Mouse (Mus musculus) embryonic facial prominence, embryonic 10.5 days (tissue): ENCODE results near the gene Sec62. TPM values are rescaled to one million over a fixed set of nuclear protein-coding genes. Genes with fewer than 3 reads are reported as not detected.

Experiments
- DNase-seq: peaks from one replicate; pipeline ENCODE4 v3.0.0-alpha.2; 2017; ENCODE audit warnings: low spot score
- H3K27ac ChIP-seq: fragments of 300-500 bp; sonication (generic); replicated peaks from 2 replicates; pipeline ENCODE4 v1.5.1; 2016; ENCODE audit warnings: mild to moderate bottlenecking
- H3K27me3 ChIP-seq: fragments of 300-500 bp; sonication (generic); replicated peaks from 2 replicates; pipeline ENCODE4 v1.6.1; 2016; ENCODE audit warnings: low read depth, mild to moderate bottlenecking; ENCODE audit not compliant: poor library complexity, severe bottlenecking
- H3K36me3 ChIP-seq: fragments of 300-500 bp; sonication (generic); replicated peaks from 2 replicates; pipeline ENCODE4 v1.6.1; 2016; ENCODE audit warnings: mild to moderate bottlenecking, moderate library complexity
- H3K4me1 ChIP-seq: fragments of 300-500 bp; sonication (generic); 2 replicates; pipeline ENCODE4 v1.6.1; 2016
- H3K4me3 ChIP-seq: fragments of 300-500 bp; sonication (generic); 2 replicates; pipeline ENCODE4 v1.5.1; 2016; ENCODE audit warnings: mild to moderate bottlenecking, moderate library complexity
- H3K9me3 ChIP-seq: fragments of 300-500 bp; sonication (generic); 2 replicates; pipeline ENCODE4 v1.6.1; 2016; ENCODE audit warnings: mild to moderate bottlenecking
- WGBS: fragments of 180-500 bp; shearing (Covaris S2); methylation state at CpG from one replicate; pipeline ENCODE4 v1.1.7; 2016; 5-methylcytosine and 5-hydroxymethylcytosine counted together
- polyA plus RNA-seq: library from polyadenylated mRNA; unstranded; fragments of >200 nt; fragmentation: Nextera tagmentation; extraction: Ambion mirVana; gene quantifications from 2 replicates; pipeline ENCODE4 v1.2.1, GENCODE M21; 2016

Sec62 gene
- 44.8 and 58.1 TPM in 2 replicates for polyA plus RNA-seq

- Histone ChIP-seq H3K9me3 (no peaks in the 10 kb centered on the region), H3K27me3 (no peaks in the 10 kb centered on the region), H3K27ac (peak within 1 kb of the TSS; percentile 99), H3K4me1 (peaks cover 16% of the 10 kb centered on the region), H3K36me3 (0 out of 2 replicates have a peak, but pooled peaks cover 2% of the 10 kb centered on the region), H3K4me3 (peak within 1 kb of the TSS; percentile 90)
- under 1% methylated on average over 62 of the region's 62 CpGs for WGBS
- DNase-seq = peak; percentile 95
Observed at GRCm38 (mm10) chr3:30792737-30793402, at the start of gene Sec62. Gene Sec62 (plus strand): TSS chr3:30792875.

- Histone ChIP-seq H3K27me3 (no peaks in the 10 kb centered on the region), H3K36me3 (no peaks in the 10 kb centered on the region), H3K27ac (no peak overlapping the region), H3K4me1 (no peaks in the 10 kb centered on the region), H3K9me3 (peaks cover 3% of the 10 kb centered on the region; the same call in 1 of the 2 replicates), H3K4me3 (no peak overlapping the region)
- no peak for DNase-seq
- 90% methylated on average over 7 of the region's 7 CpGs for WGBS
Observed at GRCm38 (mm10) chr3:30742891-30743290, 49.8 kb upstream of the Sec62 start.

- Histone ChIP-seq H3K9me3 (peaks cover 3% of the 10 kb centered on the region; the same call in 1 of the 2 replicates), H3K4me1 (no peaks in the 10 kb centered on the region), H3K4me3 (no peak within 1 kb of the TSS), H3K27ac (no peak within 1 kb of the TSS), H3K27me3 (no peaks in the 10 kb centered on the region), H3K36me3 (no peaks in the 10 kb centered on the region)
- WGBS = 76% methylated on average over 7 of the region's 7 CpGs
- DNase-seq = no peak
Observed at GRCm38 (mm10) chr3:30746006-30746405, 46.7 kb upstream of the Sec62 start, which contains the start of gene Samd7. Gene Samd7 (plus strand): TSS chr3:30746293.

GRCm38 (mm10) chr3:30748316-30748715 is 44.4 kb upstream of the Sec62 start:
- DNase-seq = no peak
- Histone ChIP-seq H3K36me3 (no peaks in the 10 kb centered on the region), H3K4me3 (no peak overlapping the region), H3K9me3 (peaks cover 3% of the 10 kb centered on the region; the same call in 1 of the 2 replicates), H3K4me1 (no peaks in the 10 kb centered on the region), H3K27me3 (no peaks in the 10 kb centered on the region), H3K27ac (no peak overlapping the region)
- 90% methylated on average over 9 of the region's 9 CpGs for WGBS

- WGBS = 96% methylated on average over 4 of the region's 4 CpGs
- Histone ChIP-seq H3K27ac (no peak overlapping the region), H3K4me3 (no peak overlapping the region), H3K9me3 (no peaks in the 10 kb centered on the region), H3K36me3 (no peaks in the 10 kb centered on the region), H3K4me1 (no peaks in the 10 kb centered on the region), H3K27me3 (no peaks in the 10 kb centered on the region)
- DNase-seq = no peak
Observed at GRCm38 (mm10) chr3:30754696-30755095, 38.0 kb upstream of the Sec62 start.

- Histone ChIP-seq H3K27me3 (no peaks in the 10 kb centered on the region), H3K9me3 (no peaks in the 10 kb centered on the region), H3K27ac (no peak overlapping the region), H3K36me3 (no peaks in the 10 kb centered on the region), H3K4me3 (no peak overlapping the region), H3K4me1 (no peaks in the 10 kb centered on the region)
- no peak for DNase-seq
- WGBS = 85% methylated on average over 4 of the region's 4 CpGs
Observed at GRCm38 (mm10) chr3:30764877-30765276, 27.8 kb upstream of the Sec62 start.

- no peak for DNase-seq
- WGBS = 75% methylated on average over 10 of the region's 10 CpGs
- Histone ChIP-seq H3K9me3 (no peaks in the 10 kb centered on the region), H3K4me3 (no peak overlapping the region), H3K27ac (no peak overlapping the region), H3K4me1 (0 out of 2 replicates have a peak, but pooled peaks cover 3% of the 10 kb centered on the region), H3K27me3 (no peaks in the 10 kb centered on the region), H3K36me3 (no peaks in the 10 kb centered on the region)
Observed at GRCm38 (mm10) chr3:30765311-30766027, 27.2 kb upstream of the Sec62 start.

GRCm38 (mm10) chr3:30766177-30766576 is 26.5 kb upstream of the Sec62 start:
- no peak for DNase-seq
- no peaks in the 10 kb centered on the region for H3K9me3 ChIP-seq
- H3K27me3 ChIP-seq = no peaks in the 10 kb centered on the region
- no peaks in the 10 kb centered on the region for H3K36me3 ChIP-seq
- no peak overlapping the region for H3K4me3 ChIP-seq
- 82% methylated on average over 7 of the region's 7 CpGs for WGBS
- H3K4me1 ChIP-seq = 0 out of 2 replicates have a peak, but pooled peaks cover 3% of the 10 kb centered on the region
- no peak overlapping the region for H3K27ac ChIP-seq

- H3K27ac ChIP-seq = no peak overlapping the region
- no peaks in the 10 kb centered on the region for H3K36me3 ChIP-seq
- H3K9me3 ChIP-seq = no peaks in the 10 kb centered on the region
- no peaks in the 10 kb centered on the region for H3K27me3 ChIP-seq
- H3K4me1 ChIP-seq = 0 out of 2 replicates have a peak, but pooled peaks cover 3% of the 10 kb centered on the region
- 91% methylated on average over 6 of the region's 6 CpGs for WGBS
- no peak overlapping the region for H3K4me3 ChIP-seq
- DNase-seq = no peak
Observed at GRCm38 (mm10) chr3:30767271-30767670, 25.4 kb upstream of the Sec62 start.

GRCm38 (mm10) chr3:30769755-30770515 is 22.7 kb upstream of the Sec62 start:
- 0 out of 2 replicates have a peak, but pooled peaks cover 3% of the 10 kb centered on the region for H3K4me1 ChIP-seq
- H3K9me3 ChIP-seq = no peaks in the 10 kb centered on the region
- no peak overlapping the region for H3K4me3 ChIP-seq
- H3K27me3 ChIP-seq = no peaks in the 10 kb centered on the region
- H3K36me3 ChIP-seq = no peaks in the 10 kb centered on the region
- WGBS = 63% methylated on average over 10 of the region's 10 CpGs
- no peak for DNase-seq
- H3K27ac ChIP-seq = no peak overlapping the region

GRCm38 (mm10) chr3:30771560-30771959 is 21.1 kb upstream of the Sec62 start:
- Histone ChIP-seq H3K4me3 (no peak overlapping the region), H3K36me3 (no peaks in the 10 kb centered on the region), H3K4me1 (0 out of 2 replicates have a peak, but pooled peaks cover 3% of the 10 kb centered on the region), H3K27me3 (no peaks in the 10 kb centered on the region), H3K9me3 (no peaks in the 10 kb centered on the region), H3K27ac (no peak overlapping the region)
- DNase-seq = no peak
- 94% methylated on average over 1 of the region's 1 CpGs for WGBS

GRCm38 (mm10) chr3:30772631-30773030 is 20.0 kb upstream of the Sec62 start:
- Histone ChIP-seq H3K4me1 (0 out of 2 replicates have a peak, but pooled peaks cover 3% of the 10 kb centered on the region), H3K36me3 (no peaks in the 10 kb centered on the region), H3K27ac (no peak overlapping the region), H3K4me3 (no peak overlapping the region), H3K9me3 (no peaks in the 10 kb centered on the region), H3K27me3 (no peaks in the 10 kb centered on the region)
- 65% methylated on average over 4 of the region's 4 CpGs for WGBS
- DNase-seq = no peak
